Mouse (Mus musculus): ENCODE results near the gene Rsbn1. TPM values are rescaled to one million over a fixed set of nuclear protein-coding genes. Genes with fewer than 3 reads are reported as not detected.

The Rsbn1 gene
- total RNA-seq, 4 experiments from 2014 or later = 22.6 to 27.1 (median 23.5) TPM

DNA sequence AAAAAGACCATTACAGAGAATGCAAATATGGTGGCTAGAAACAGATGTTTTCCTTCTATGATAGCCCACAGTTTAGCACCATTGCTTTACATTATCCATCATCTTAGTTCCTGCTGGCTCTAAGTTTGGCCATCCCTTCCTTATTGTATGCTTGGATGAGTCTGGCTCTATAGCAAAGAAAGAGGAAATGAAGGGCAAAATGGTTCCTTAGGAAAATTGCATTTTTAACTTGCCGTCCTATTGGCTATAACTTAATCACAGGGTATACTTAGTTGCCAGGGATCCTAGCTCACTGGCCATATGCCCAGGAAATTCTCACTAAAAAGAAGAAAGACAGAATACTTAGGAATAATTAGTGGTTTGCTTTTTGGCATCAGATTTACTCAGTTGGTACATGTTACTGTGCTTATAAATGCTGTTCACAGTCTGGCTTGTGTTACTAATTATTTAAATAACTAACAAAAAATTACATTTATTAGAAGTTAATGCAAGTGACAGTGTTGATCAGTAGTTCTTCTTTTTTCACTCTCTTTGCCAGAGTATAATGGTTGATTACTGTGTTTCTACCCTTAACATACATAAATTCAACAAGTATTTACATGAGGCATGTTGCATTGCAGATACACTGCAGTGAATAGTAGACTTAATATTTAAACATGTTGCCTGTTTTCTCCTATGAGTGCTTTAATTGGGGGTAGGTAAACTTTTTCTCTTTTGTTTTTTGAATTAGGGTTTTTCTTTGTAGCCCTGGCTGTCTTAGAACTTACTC lies 31.1 kb downstream of the Rsbn1 start:
- DNase-seq (ENCODE audit: low spot score in 2 of 2) = peak in 1 of 2 experiments; percentile 21

DNA sequence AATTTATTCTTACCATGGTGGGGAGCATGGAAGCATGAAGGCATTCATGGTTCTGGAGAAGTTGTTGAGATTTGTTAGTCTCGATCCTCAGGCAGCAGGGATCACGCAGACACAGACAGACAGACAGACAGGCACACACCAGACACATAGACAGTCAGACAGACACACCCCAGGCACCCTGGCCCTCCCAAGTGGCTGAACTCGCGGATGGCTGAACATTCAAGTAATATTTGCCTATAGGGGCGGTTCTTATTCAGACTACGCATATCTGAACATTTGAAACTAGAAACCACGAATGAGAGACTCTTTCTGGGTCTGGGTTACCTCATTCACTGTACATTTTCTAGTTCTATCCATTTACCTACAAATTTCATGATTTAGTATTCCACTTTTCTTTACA lies 34.7 kb downstream of the Rsbn1 start:
- no peak for DNase-seq (ENCODE audit: low spot score in 2 of 2)

DNA sequence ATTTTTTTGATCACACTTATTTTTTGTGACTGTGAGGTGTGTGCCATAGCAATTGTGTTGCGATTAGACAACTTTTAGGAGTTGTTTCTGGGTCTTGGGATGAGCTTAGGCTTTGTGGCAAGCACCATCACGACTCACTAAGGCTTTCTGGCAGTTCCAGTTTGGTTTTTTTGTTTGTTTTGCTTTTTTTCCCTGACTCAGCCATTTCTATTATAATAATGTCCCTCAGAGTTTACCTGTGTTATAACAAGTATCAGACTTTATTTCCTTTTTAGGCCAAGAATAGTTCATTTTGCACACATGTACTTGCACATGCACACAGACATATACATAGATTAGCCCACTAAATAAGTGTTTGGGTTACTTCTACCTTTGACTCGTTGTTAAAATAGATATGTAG lies 46.7 kb downstream of the Rsbn1 start:
- DNase-seq (ENCODE audit: low spot score in 2 of 2) = no peak

DNA sequence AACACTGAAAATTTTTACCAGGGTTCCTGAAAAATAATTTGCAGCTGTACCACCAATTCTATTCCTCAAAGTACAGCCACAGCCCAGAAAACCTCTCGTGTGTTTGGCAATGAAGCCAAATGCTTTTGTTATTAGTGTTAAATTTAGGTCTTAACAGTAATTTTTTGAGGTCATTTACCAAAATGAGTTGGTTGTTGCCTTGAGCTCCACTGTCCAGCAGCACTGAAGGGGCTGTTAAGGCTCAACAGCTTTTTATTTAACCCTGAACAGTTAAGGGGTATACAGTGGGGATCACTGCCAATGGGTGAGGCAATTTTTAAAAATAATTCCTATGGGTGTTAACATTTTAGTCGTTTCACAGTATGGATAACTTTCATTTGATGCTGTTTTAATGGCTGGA lies 53.3 kb downstream of the Rsbn1 start:
- DNase-seq (ENCODE audit: low spot score in 2 of 2) = no peak

DNA sequence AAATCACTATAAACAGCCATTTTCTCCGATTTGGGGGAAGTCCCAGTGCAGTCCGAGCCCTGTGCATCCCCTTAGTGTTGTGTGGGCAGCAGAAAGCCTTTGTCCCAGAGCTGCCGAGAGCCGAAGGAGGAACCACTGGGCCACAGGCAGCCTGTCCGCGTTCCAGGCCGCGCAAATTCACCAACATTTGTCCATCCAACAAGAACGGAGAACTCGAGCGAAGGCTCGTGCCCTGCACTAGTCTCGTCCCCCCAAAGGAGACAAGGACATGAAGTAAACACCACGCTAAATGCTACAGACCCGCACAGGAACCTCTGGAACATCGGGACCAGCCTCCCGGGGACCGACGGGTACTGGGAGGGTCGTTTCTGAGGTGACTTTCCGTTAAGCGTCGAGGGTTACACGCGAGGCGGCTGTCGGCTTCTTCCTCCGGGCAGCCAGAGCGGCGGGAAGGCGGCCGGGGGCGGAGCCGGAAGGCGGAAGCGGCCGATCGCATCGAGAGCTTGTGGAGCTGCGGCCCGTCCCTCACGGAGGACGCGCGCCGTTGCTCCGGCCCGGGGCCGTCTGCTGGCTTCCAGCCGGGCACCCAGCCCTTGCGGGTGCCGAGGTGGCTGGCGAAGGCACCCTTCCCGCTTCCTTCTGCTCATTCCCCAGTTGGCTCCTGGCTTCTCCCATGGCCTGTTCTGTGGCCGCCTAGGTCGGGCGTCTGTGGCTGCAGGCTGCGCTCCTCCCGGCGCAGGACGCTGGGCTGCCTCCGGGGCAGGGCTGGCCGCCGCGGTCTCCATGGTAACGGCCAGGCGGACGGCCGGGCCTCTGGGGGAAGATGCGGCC lies 54.2 kb downstream of the Rsbn1 start, which contains the start of gene Phtf1:
Phtf1 (plus strand) TSS at position 250 of the 831 bp plus-strand sequence.
- DNase-seq (ENCODE audit: low spot score in 2 of 2) = peak; percentile 71 to 80

DNA sequence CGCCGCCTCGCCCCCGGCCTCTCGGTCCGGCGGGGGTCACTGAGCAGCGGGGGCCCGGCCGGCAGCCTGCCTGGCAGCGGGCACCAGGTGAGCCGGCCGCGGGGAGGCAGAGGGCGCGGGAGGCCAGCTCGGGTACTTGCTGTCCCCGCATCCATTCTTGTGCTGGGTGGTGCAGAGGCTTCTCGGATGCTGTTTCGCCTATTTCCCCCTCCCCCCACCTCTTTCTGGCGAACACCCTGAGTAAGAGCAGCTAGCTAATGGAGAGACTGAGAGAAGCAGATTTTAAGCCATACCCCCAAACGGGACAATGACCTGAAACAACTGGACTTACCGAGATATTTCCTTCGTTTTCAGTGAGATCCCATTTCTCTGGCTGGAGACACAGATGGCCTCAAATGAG lies 54.8 kb downstream of the Rsbn1 start:
- peak; percentile 37 to 46 for DNase-seq (ENCODE audit: low spot score in 2 of 2)

DNA sequence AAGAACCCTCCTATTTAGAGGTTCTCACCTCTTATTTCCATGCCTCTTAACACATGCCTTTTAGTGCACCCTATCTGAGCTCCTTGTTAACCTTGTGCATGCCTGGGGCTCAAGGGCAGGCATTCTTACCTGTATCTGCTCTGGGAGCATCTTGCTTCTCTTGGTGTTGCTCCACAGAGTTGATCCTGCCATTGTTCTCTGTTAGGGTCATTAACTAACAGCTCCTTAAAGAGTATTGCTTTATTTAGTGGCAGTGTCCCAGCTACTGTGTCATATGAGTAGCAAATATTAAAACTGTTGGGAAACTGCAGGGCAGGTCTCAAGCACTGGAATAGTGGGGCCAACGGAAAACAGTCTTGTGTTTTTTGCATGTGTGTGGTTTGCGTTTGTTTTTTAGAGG lies 57.2 kb downstream of the Rsbn1 start:
- DNase-seq (ENCODE audit: low spot score in 2 of 2) = no peak

DNA sequence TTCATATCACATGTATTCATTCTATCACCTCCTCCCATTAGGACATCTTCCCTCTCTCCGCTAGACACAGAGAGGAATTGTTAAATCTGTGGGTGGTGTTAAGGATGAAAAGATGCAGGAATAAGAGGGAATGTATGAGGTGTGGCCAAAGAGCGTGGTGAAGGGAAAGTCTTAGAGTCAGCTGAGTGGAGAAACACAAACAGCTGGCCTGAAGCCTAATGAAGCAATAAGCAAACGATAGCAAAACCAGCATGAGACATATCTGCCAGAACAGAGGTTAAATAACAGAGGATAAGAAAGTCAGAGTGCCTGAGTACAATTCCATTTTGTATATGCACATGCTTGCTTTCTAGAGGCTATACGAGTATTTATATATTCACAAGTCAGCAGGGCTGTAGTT lies 70.6 kb downstream of the Rsbn1 start:
- DNase-seq (ENCODE audit: low spot score in 2 of 2) = no peak

DNA sequence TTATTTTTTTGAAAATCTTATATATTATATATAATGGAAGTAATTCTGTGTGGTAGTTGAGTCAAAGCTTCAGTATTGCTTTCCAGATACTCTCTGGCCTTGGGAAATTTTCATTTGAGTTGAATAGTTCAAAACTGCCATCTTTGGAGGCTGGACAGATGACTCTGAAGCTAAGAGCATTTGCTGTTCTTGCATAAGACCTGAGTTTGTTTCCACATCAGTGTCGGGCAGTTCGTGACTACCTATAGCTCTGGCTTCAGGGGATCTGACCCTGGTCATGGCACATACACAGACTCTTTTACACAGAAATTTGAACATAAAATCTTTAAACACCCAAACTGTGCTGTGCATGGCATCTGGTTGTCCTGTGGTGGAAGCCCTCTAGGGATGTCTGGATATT lies 71.3 kb downstream of the Rsbn1 start:
- DNase-seq (ENCODE audit: low spot score in 2 of 2) = no peak

DNA sequence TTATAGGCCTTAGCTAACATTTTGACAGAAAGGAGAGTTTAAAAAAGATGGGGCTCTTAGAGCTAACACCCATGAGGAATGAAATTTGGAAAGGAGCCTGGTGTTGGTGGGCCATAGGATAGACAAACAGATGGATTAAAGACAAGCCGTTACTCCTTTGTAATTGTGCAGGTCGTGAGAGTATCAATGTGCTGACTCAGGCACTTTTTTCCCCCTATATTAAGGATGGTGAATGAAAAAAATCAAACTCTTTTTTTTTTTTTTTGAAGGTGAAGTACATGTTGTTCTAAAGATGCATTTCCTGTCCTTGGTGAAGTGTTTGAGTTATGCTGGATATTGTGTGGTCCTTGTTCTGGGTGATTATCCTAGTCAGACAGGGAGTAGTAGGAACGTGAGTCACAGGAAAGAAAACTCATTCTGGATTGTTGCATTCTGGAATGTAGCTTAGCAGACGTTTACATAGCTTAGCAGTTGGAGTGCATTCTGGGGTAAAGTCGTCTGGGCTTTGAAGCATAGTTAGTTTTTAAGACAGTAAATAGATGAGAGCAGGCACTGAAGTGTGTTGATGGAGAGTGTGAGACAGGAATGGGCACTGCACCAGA lies 74.0 kb downstream of the Rsbn1 start:
- no peak for DNase-seq (ENCODE audit: low spot score in 2 of 2)

DNA sequence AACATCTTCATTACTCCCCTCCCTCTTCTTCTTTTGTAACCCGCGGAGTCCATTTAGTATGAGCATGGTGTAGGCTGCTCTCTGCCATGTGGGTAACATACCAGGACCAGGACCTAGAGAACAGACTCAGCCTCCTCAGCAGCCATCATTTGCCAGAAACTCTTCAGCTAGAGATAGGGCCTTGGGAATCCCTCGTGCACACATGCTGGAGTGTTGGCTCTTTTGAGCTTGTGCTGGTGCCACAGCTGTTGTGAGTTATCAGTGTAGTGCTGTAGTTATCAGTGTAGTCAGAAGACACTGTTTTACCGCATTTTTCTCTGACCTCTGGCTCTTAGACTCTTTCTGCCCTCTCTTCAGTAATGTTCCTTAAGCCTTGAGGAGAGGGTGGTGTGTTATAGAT lies 75.4 kb downstream of the Rsbn1 start:
- no peak for DNase-seq (ENCODE audit: low spot score in 2 of 2)

DNA sequence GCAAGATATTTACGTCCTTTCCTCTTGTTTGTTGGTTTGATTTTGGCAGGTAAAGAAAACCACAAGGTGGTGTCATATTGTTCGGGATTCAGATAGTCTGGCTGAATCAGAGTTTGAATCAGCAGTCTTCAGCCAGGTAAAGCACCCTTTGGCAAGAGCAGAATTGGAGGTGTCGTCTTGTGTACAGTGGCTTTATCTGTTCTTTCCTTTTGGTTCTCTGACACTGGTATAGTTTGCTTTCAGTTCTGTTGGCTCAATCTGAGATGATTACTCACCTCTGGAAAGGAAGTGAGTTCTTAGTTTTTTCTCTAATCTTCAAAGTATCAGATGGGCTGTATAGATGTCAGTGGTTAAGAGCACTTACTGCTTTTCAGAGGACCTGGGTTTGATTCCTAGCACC lies 77.4 kb downstream of the Rsbn1 start:
- DNase-seq (ENCODE audit: low spot score in 2 of 2) = no peak

DNA sequence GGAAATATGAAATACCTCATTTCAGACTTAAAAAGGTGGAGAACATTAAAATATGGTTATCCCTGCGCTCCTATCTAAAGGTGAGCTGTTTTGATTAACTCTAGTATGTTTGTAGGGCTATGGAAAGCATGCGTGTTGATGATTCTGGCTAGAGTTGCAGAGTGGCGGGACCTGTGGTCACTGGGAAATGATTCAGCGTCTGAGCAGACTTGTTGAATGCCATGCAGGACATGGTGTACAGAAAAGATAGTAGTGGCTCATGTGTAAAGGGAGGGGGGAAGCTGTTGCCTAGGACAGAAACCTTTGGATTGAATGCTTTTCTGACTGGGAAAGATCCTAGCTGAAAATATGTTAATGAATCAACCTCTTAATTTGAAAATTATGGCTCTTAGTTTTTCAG lies 84.8 kb downstream of the Rsbn1 start:
- no peak for DNase-seq (ENCODE audit: low spot score in 2 of 2)

DNA sequence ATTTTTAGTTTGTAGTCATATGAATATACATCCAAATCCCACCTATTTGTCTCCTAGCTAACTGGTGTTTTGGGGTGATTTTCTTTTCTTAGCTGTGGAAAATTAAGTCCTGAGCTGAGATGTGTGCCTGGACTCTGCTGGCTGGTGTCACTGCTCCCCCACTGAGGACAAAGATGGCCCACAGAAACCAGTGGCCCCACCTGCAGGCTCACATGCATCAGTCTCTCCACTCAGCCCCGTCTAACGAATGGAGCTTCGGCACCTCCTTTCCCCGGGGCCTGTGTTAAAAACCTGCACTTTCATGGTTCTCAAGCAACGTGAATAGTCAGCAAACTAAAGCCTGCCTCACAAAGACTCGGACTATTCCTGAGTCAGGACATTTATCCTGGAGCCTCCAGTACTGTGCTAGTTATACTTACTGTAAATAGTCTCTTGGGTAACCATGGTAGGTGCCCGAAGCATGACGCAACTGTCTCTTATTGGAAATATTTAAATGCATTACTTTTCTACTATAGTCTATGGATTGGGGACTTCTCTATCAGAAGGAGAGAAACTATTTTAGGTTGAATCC lies 93.1 kb downstream of the Rsbn1 start:
- DNase-seq (ENCODE audit: low spot score in 2 of 2) = no peak

DNA sequence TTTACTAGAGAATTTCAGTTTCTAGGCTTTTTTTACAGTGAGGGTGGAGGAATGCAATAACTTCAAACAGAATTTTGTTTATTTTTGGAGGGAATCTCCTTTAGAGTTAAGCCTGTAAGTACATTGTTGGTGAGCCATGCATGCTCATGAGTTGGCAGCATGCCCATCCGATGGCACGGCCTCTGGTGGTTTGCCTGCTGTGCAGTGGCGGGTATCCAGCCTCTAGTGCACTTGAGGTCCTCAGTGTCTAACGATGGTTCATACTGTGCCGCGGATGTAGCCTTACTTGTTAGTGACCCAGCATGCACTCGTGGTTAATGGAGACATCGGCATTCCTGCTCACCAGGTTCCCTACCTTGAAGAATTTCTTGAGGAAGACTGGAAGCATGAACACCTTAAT lies 93.6 kb downstream of the Rsbn1 start:
- DNase-seq (ENCODE audit: low spot score in 2 of 2) = peak in 1 of 2 experiments; percentile 22

DNA sequence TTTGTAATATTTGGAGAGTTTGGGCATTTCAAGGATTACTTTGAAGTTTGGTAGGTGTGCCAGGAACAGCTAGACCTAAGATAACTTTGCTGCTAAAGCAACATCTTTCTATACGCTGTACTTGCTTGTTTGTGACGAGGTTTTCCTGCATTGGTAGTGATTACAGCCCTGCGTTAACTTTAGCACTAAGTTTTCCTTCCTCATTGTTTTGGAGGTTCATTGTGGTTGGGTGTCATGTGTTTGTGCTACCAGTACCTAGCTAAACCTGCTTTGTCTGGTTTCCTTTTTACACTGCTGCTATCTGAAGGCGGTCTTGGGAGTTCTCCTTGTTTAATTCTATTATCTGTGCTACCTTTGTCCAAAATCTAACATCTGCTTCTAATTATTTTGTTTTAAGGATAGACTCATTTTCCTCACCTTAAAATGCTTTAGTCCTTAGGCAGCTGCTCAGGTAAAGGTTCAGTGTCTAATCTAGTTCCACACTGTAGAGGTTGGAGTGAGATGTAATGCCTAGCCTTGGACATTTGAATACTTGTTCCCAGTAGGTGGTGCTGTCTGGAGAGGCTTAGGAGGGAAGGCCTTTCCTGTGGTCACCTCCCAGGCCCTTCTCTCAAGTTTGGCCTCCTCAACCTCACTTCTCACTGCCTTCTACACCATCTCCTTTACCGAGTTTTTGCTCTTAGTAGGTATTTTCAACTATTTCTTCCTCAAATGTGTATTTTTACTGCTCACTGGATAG lies 96.2 kb downstream of the Rsbn1 start:
- no peak for DNase-seq (ENCODE audit: low spot score in 2 of 2)

DNA sequence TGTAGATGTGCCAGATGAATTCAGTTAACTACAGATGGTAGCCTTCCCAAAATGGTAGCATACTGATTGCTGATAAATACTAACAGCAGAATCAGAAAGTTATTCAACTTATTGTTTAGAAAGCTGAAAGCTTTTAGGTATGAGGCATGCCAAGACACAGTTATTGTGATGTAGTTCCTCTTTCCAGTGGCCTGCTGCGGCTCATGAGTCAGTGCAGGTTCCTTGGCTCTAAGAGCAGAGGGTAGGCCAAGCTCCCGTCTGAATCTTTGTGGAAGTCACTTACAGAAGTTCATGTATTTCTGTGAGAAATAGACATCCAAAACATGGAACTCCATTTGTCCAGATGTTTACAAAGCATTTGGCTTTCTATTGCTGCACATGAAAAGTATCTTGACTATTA lies 98.1 kb downstream of the Rsbn1 start:
- no peak for DNase-seq (ENCODE audit: low spot score in 2 of 2)
